Mouse (Mus musculus) stomach, postnatal 0 days (tissue): ENCODE measurements around the gene Ddc.

Source experiments
- CTCF ChIP-seq: IDR thresholded peaks from 2 replicates; pipeline ENCODE4 v1.5.1; 2016; ENCODE audit warnings: antibody characterized with exemption, low read depth, mild to moderate bottlenecking, moderate library complexity
- EP300 ChIP-seq: optimal IDR thresholded peaks from 2 replicates; pipeline ENCODE3; 2016; ENCODE audit warnings: antibody characterized with exemption

DNA sequence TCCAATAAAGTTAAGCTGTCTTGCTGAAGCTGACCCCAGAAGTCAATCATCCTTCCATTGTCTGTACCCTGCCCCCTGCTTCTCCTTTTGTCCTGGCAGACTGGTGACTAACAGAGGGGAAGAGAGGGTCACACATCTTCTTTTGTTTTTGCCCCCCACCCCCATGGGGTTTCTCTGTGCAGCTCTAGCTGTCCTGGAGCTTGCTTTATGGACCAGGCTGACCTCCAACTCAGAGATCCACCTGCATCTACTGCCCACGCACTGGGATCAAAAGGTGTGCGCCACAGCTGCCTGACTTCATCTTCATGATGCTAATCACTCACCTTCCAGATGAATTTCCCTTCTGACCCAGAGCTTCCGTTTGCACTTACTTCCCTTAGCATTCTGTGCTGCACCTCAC, 26.0 kb upstream of the Ddc start:
- no peak for TF ChIP-seq CTCF
- TF ChIP-seq EP300, result no peak
